Comparison of ENCODE assay signal across 12 mouse cellular contexts in the genomic region with DNA sequence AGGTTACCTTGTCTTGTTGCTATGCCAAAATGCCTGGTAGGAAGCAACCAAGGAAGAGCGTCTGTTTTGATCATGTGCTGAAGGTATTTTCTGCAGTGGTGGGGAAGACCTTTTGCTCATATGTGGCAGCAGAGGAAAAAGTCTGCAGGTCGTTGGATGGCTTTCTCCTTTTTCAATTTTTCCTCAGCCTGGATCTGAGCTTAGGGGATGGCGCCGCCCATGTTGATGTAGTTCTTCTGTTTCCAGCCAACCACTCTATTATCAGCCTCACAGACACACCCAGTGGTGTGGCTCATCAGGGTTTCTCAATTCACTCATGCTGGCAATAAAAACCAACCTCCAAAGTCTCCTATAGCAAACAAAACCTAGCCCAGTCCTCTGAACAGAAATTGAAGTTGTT.
"Had no signal": no experiment of that assay in that cellular context is flagged by ENCODE, and none has a peak within 500 bp of the region (broad histone marks: within the 10 kb centered on the region; RNA-seq: fewer than 3 reads in every experiment).

No protein-coding gene starts in this region.

- DNase-seq: retina, postnatal 1 day; right cerebral cortex, adult 18-20 months; right cerebral cortex, postnatal 14 days; right cerebral cortex, postnatal 25 days; right cerebral cortex, postnatal 4 days; spleen, adult 18-20 months; thymus, adult 18-20 months; thymus, adult 2 months; thymus, postnatal 14 days; thymus, postnatal 25 days; thymus, postnatal 36 days; thymus, postnatal 4 days had no signal
